Mouse (Mus musculus): ENCODE results near the gene Lrmp.

- no peak for TF ChIP-seq CTCF (IDR thresholded peaks at IDR 0.05; ENCODE audit: extremely low read depth, insufficient read depth, insufficient read length, insufficient replicate concordance)
- no peak for TF ChIP-seq POLR2A (IDR thresholded peaks at IDR 0.05; ENCODE audit: low read depth, low read length)
Measured at GRCm38 (mm10) chr6:145089373-145089772, 26.1 kb upstream of the Lrmp start.
